Mouse (Mus musculus): ENCODE data around the gene Tom1.

DNA sequence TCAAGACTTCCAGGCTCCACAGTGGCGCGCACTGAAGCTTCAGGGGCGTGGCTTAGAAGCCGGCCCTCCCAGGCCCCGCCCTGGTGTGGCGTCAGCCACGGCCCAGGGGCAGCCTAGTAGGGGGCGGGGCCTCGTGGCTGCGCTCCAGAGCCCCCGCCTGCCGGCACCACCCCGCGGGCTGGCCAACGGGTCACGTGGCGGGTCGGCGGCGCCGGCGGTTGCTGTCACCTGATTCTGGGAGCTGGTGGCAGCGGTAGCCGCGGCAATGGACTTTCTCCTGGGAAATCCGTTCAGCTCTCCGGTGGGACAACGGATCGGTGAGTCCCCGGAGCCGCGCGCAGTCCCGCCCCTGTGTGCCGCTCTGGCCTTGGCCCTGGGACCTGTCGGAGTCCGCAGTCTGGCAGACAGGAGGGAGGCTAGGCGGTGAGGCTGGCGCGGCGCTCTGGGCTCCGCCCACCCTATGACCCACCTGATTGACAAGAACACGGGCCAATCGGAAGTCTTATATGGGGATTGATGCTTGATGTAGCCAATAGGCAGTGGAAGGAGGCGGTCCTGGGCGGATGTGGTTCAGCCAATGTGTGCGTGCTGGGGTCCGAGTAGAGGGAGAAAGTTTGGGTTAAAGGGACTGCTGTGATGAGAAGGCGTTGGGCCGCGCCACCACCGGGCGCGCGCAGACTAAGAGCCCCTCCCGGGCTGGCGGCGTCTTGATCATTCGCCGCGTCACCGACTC, at the start of gene Tom1:
- TF ChIP-seq POLR2A (IDR thresholded peaks at IDR 0.05; ENCODE audit: extremely low read depth, insufficient read depth, low read length) (peak; percentile 49; the same call in 1 of the 2 replicates), CTCF (IDR thresholded peaks at IDR 0.05; ENCODE audit: low read depth, low read length) (no peak)

Data from liver, adult 2 months (tissue).